Mouse (Mus musculus): ENCODE measurements around the gene Gna15.
A peak's percentile ranks its signal among the peaks of the same experiment; 100 is the strongest.

Gna15 gene

GRCm38 (mm10) chr10:81524051-81524605 is at the start of gene Gna15:
Gene Gna15 (minus strand): TSS chr10:81524225.
- DNase-seq (ENCODE audit: low read depth) = no peak

GRCm38 (mm10) chr10:81572975-81573374 is 49.0 kb upstream of the Gna15 start:
- DNase-seq (ENCODE audit: low read depth) = no peak

GRCm38 (mm10) chr10:81572133-81572671 is 48.2 kb upstream of the Gna15 start:
- no peak for DNase-seq (ENCODE audit: low read depth)

- DNase-seq (ENCODE audit: low read depth) = peak; percentile 98
Measured at GRCm38 (mm10) chr10:81571501-81571876, 47.5 kb upstream of the Gna15 start.

GRCm38 (mm10) chr10:81570831-81571500 is 46.9 kb upstream of the Gna15 start:
- DNase-seq (ENCODE audit: low read depth) = peak; percentile 78

GRCm38 (mm10) chr10:81570238-81570800 is 46.3 kb upstream of the Gna15 start:
- no peak for DNase-seq (ENCODE audit: low read depth)

GRCm38 (mm10) chr10:81569507-81570237 is 45.6 kb upstream of the Gna15 start:
- no peak for DNase-seq (ENCODE audit: low read depth)

- no peak for DNase-seq (ENCODE audit: low read depth)
Measured at GRCm38 (mm10) chr10:81568381-81569191, 44.6 kb upstream of the Gna15 start.

- DNase-seq (ENCODE audit: low read depth) = no peak
Measured at GRCm38 (mm10) chr10:81565257-81566228, 41.5 kb upstream of the Gna15 start.

GRCm38 (mm10) chr10:81564734-81565133 is 40.7 kb upstream of the Gna15 start:
- DNase-seq (ENCODE audit: low read depth) = no peak

GRCm38 (mm10) chr10:81564216-81564615 is 40.2 kb upstream of the Gna15 start:
- no peak for DNase-seq (ENCODE audit: low read depth)

- no peak for DNase-seq (ENCODE audit: low read depth)
Measured at GRCm38 (mm10) chr10:81563481-81563880, 39.5 kb upstream of the Gna15 start.

- DNase-seq (ENCODE audit: low read depth) = no peak
Measured at GRCm38 (mm10) chr10:81562411-81562810, 38.4 kb upstream of the Gna15 start.

- DNase-seq (ENCODE audit: low read depth) = no peak
Measured at GRCm38 (mm10) chr10:81560719-81561459, 36.9 kb upstream of the Gna15 start.

- DNase-seq (ENCODE audit: low read depth) = no peak
Measured at GRCm38 (mm10) chr10:81559627-81560539, 35.9 kb upstream of the Gna15 start.

- no peak for DNase-seq (ENCODE audit: low read depth)
Measured at GRCm38 (mm10) chr10:81559163-81559626, 35.2 kb upstream of the Gna15 start, which contains the start of gene Aes. Gene Aes (plus strand): TSS chr10:81559488.

GRCm38 (mm10) chr10:81557491-81557890 is 33.5 kb upstream of the Gna15 start:
- DNase-seq (ENCODE audit: low read depth) = no peak

- DNase-seq (ENCODE audit: low read depth) = no peak
Measured at GRCm38 (mm10) chr10:81556282-81556681, 32.3 kb upstream of the Gna15 start.

All from c-Kit-positive CD71-negative TER-119-negative erythroid progenitor cells, embryonic 14.5 days (primary cell).